Mouse (Mus musculus) urinary bladder, postnatal 14 days (tissue): Measurements from ENCODE around the gene Phc1.

Experiments used
- DNase-seq: peaks from one replicate; pipeline ENCODE4 v3.0.0; 2021; ENCODE audit warnings: low spot score

The Phc1 gene

DNA sequence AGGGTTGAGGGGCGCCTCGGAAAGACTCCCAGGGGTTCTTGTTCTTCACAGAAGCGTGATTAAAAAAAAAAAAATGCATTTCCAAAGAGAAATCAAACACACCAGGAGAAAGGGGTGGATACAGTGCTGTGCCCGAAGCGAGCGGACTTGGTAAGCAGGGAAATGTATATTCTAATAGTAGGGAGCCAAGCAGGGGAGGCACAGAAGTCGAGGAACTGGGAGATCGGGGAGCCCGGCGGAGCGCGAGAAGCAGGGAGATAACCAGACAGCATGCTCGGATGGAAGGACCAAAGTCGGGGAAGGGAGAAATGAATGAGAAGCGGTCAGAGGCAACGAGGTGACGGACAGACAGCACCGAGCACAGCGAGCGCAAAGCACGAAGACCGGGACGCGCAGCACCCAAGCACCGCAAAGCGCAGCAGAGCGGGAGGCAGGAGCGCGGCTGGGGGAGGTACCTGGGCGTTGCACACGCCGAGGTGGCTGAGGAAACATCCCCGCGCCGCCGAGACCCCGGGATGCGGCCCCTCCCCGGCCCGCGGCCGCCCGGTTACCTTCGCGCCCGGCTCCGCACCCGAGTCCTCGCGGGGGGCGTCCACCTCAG is 1.2 kb downstream of the Phc1 start:
- DNase-seq = peak; percentile 79

GRCm38 (mm10) chr6:122337546-122337945 is 2.8 kb downstream of the Phc1 start:
- no peak for DNase-seq

GRCm38 (mm10) chr6:122334786-122335340 is 5.5 kb downstream of the Phc1 start:
- DNase-seq = no peak

- DNase-seq = no peak
Observed at GRCm38 (mm10) chr6:122333081-122333612, 7.2 kb downstream of the Phc1 start.

- no peak for DNase-seq
Observed at GRCm38 (mm10) chr6:122325361-122325975, 14.9 kb downstream of the Phc1 start.

DNA sequence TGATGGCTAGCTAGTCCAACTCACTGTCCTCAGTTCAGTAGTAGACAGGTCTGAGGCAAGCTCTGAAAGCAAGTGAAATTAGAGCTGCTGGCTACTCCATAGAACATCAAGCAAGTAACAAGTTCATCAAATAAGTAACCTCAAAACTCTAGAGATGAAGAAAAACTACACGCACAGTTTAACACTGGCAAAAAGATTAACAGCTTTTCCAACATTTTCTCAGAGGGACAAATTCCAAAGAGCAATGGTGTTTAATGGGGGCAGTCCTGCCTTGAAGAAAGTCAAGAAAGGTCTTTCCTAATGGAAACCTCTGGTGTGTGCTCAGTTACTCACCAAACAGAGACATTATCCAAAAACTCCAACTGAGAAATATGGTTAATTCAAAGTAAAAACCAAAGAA is 21.6 kb downstream of the Phc1 start:
- no peak for DNase-seq

- DNase-seq = no peak
Observed at GRCm38 (mm10) chr6:122310187-122310820, 30.1 kb downstream of the Phc1 start.

- DNase-seq = no peak
Observed at GRCm38 (mm10) chr6:122309446-122309960, 30.9 kb downstream of the Phc1 start.

DNA sequence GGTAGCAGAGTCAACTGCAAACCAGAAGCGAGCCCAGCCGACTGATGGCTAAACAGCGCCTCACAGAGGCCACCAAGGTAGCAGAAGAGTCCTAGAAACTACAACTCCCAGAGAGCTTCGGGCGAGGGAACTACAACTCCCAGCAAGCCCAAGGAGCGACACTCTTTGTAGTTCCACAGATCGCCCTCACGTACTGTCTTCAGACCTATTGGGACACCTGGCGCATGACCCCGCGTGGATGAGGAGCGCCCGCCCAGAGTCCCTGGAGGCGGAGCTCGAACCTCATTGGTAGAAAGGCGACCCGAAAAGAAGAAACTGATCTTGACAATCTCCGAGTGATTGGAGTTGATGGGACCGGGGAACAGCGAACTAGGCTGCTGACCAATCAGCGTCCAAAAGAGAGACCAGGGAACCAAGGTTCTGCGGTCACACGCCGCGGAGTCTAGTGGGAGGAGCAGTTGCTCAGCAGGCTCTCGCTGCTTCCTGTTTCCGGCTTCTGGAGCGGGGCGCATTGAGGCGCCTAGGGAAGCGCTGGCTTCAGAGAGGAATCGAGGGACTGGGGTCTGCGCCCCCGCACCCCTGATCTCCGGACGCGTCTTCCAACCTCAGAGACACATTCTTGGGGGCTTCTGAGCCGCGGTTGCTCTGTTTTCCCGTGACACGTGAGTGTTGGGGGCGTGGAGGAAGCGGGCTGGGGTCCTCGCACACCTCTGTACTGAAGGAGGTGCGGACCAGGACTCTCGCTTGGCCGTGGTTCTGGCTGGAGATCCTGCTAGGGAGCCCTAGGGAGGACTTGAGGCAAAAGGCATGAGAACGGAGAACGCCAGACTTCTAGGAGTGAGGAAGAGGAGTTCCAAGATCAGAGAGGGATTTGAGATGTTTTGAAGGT is 31.6 kb downstream of the Phc1 start, which contains the start of gene M6pr:
Gene M6pr, plus strand, starts transcription at position 216 of the 889 bp plus-strand sequence.
- peak; percentile 94 for DNase-seq

- DNase-seq = no peak
Observed at GRCm38 (mm10) chr6:122308136-122308504, 32.2 kb downstream of the Phc1 start.

DNA sequence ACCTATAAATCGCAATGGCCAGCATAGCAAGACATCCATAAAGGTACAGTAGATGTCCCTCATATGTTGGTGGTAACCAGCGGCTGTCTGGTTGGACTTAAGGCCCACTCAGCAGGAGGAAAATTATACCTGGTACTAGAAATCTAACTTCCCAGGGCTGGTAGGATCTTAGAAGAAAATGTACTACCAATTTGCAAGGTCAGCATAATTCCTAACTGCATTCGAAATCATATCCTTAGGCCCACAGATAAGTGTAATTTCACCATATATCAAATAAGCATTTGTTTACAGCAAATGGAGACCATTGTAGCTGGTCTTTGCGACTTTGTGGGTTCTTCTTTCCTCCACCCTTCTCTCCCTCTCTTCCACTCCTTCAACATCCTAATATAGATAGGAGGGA is 33.7 kb downstream of the Phc1 start:
- DNase-seq = no peak

- DNase-seq = no peak
Observed at GRCm38 (mm10) chr6:122304790-122305555, 35.4 kb downstream of the Phc1 start.

- DNase-seq = peak; percentile 81
Observed at GRCm38 (mm10) chr6:122304355-122304754, 36.0 kb downstream of the Phc1 start.

- DNase-seq = no peak
Observed at GRCm38 (mm10) chr6:122303526-122303925, 36.8 kb downstream of the Phc1 start.

DNA sequence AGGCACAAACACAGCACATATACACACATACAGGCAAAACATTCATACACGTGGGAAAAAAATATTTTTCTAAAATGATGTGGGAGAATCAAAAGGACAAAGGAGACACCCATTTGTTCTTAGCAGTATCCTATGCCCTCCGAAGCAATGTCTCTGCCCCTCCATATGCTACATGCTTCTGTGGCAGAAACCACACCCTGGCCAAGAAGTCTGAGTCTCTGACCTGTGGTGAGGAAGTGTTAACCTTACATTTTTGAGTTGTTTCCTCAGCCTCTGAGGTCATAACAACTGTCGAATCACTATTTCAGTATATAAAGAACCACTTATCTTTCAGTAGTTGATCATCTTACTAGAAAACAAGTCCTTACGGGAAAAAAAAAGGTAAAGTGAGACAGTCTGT is 37.7 kb downstream of the Phc1 start:
- no peak for DNase-seq

GRCm38 (mm10) chr6:122302121-122302520 is 38.2 kb downstream of the Phc1 start:
- no peak for DNase-seq

GRCm38 (mm10) chr6:122299621-122300133 is 40.7 kb downstream of the Phc1 start:
- DNase-seq = no peak

GRCm38 (mm10) chr6:122298223-122298609 is 42.1 kb downstream of the Phc1 start:
- DNase-seq = no peak

- no peak for DNase-seq
Observed at GRCm38 (mm10) chr6:122297279-122298222, 42.8 kb downstream of the Phc1 start.

GRCm38 (mm10) chr6:122296918-122297278 is 43.5 kb downstream of the Phc1 start:
- DNase-seq = no peak
